Mouse (Mus musculus) olfactory bulb, adult 2 months (tissue): ENCODE results near the gene Tm2d1.

Experiments used
- CTCF ChIP-seq: fragments of 200-500 bp; IDR thresholded peaks from 2 replicates; pipeline ENCODE4 v1.5.1; 2012; ENCODE audit warnings: low read depth, mild to moderate bottlenecking, low read length, moderate library complexity; ENCODE audit not compliant: insufficient read depth
- POLR2A ChIP-seq: fragments of 200-500 bp; IDR thresholded peaks from 2 replicates; pipeline ENCODE4 v1.6.1; 2012; ENCODE audit warnings: mild to moderate bottlenecking, low read depth, low read length, moderate library complexity; ENCODE audit not compliant: insufficient read depth

DNA sequence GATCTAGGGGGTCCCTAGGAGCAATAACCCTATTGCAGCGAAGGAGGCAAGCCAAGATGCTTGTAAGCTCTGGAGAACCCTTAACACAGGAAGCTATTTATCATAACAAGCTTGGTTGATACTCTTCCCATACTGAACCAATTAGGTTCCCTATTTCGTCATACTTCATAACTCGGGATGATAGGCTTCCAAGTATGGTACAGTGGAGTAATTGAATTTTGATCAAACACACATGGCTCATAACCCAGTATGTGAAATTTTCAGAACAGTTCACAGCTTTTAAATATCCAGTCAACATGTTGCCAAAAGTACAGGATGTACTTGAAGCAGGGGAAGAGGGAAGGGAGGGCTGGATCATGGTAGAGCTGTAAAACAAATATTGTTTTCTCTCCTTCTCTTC lies 64.3 kb downstream of the Tm2d1 start:
- no peak for TF ChIP-seq POLR2A
- TF ChIP-seq CTCF, result no peak
